Mouse (Mus musculus): ENCODE results near the gene Reps1. TPM values are rescaled to one million over a fixed set of nuclear protein-coding genes. Genes with fewer than 3 reads are reported as not detected.

Reps1 gene
- polyA plus RNA-seq, 1 experiment from 2014 or later, result 16.3 TPM

GRCm38 (mm10) chr10:18036849-18037248 is 18.8 kb upstream of the Reps1 start:
- Histone ChIP-seq H3K9me3 (no peaks in the 10 kb centered on the region), H3K36me3 (no peaks in the 10 kb centered on the region), H3K4me2 (replicated peaks) (no peak overlapping the region), H3K27ac (replicated peaks) (no peak overlapping the region), H3K4me3 (no peak overlapping the region), H3K9ac (replicated peaks) (no peak overlapping the region), H3K27me3 (no peaks in the 10 kb centered on the region), H3K4me1 (no peaks in the 10 kb centered on the region)
- 81% methylated on average over 5 of the region's 5 CpGs for WGBS
- ATAC-seq (replicated peaks), result no peak

GRCm38 (mm10) chr10:18046380-18046779 is 9.3 kb upstream of the Reps1 start:
- ATAC-seq (replicated peaks), result no peak
- no peaks in the 10 kb centered on the region for H3K9me3 ChIP-seq

GRCm38 (mm10) chr10:18047380-18048146 is 8.1 kb upstream of the Reps1 start:
- Histone ChIP-seq H3K9ac (replicated peaks) (no peak overlapping the region), H3K4me3 (no peak overlapping the region), H3K9me3 (no peaks in the 10 kb centered on the region), H3K4me2 (replicated peaks) (no peak overlapping the region), H3K27ac (replicated peaks) (no peak overlapping the region), H3K27me3 (no peaks in the 10 kb centered on the region), H3K36me3 (no peaks in the 10 kb centered on the region), H3K4me1 (no peaks in the 10 kb centered on the region)
- ATAC-seq (replicated peaks), result no peak
- WGBS, result 88% methylated on average over 10 of the region's 10 CpGs

More at GRCm38 (mm10) chr10:18046380-18046779, 9.3 kb upstream of the Reps1 start:
- Histone ChIP-seq H3K27me3 (no peaks in the 10 kb centered on the region), H3K4me3 (no peak overlapping the region), H3K9ac (replicated peaks) (no peak overlapping the region), H3K4me2 (replicated peaks) (no peak overlapping the region), H3K27ac (replicated peaks) (no peak overlapping the region), H3K36me3 (no peaks in the 10 kb centered on the region), H3K4me1 (no peaks in the 10 kb centered on the region)

- no peaks in the 10 kb centered on the region for H3K27me3 ChIP-seq
- H3K4me3 ChIP-seq, result peak overlapping the region; percentile 100
- ATAC-seq (replicated peaks), result peak; percentile 98
- no peaks in the 10 kb centered on the region for H3K36me3 ChIP-seq
- 2% methylated on average over 56 of the region's 61 CpGs for WGBS
- H3K9ac ChIP-seq (replicated peaks), result peak overlapping the region; percentile 98
- peaks cover 33% of the 10 kb centered on the region for H3K4me1 ChIP-seq
- H3K4me2 ChIP-seq (replicated peaks), result peak overlapping the region; percentile 75
- peak overlapping the region; percentile 94 for H3K27ac ChIP-seq (replicated peaks)
- no peaks in the 10 kb centered on the region for H3K9me3 ChIP-seq
Observed at GRCm38 (mm10) chr10:18055009-18055695, 509 bp upstream of the Reps1 start.

- H3K4me3 ChIP-seq, result peak overlapping the region; percentile 100
- H3K36me3 ChIP-seq, result no peaks in the 10 kb centered on the region
- no peaks in the 10 kb centered on the region for H3K9me3 ChIP-seq
- peak overlapping the region; percentile 94 for H3K27ac ChIP-seq (replicated peaks)
- peak overlapping the region; percentile 98 for H3K9ac ChIP-seq (replicated peaks)
- under 1% methylated on average over 8 of the region's 8 CpGs for WGBS
- peak overlapping the region; percentile 75 for H3K4me2 ChIP-seq (replicated peaks)
- no peaks in the 10 kb centered on the region for H3K27me3 ChIP-seq
- peaks cover 33% of the 10 kb centered on the region for H3K4me1 ChIP-seq
- ATAC-seq (replicated peaks), result no peak
Observed at GRCm38 (mm10) chr10:18056391-18056745, 707 bp downstream of the Reps1 start.

DNA sequence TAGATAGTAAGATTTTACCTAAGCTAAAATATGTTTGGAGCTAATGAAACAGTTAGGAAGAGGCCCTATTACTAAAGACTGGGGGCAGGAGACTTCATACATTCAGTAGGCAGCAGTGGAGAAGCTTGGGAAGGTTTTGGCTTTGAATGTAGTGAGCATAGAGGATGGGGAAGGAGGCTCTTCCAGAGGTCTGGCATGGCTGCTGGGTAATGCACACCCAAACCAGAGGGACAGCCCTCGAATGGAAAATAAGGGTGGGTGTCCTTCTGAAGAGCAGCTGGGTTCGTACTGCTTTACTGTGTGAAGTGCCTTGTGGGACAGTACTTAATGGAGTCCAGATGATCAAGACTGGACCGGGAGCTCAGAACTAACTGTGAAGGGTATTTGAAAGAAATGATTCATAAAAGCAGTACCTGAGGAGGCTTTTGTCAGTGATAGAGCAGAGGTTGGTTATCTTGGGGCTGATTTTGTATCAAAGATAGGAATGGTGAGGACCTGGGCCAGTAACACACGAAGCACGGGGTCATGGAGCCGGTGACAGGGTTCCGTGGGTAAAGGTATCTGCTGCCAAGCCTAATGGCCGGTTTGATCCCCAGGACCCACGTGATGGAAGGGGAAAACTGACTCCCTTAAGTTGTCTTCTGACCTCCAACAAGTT is 3.1 kb downstream of the Reps1 start:
- H3K9me3 ChIP-seq, result no peaks in the 10 kb centered on the region
- no peak for ATAC-seq (replicated peaks)
- H3K27me3 ChIP-seq, result no peaks in the 10 kb centered on the region
- H3K4me2 ChIP-seq (replicated peaks), result no peak overlapping the region
- peaks cover 33% of the 10 kb centered on the region for H3K4me1 ChIP-seq
- H3K9ac ChIP-seq (replicated peaks), result no peak overlapping the region
- H3K4me3 ChIP-seq, result no peak overlapping the region
- 95% methylated on average over 9 of the region's 9 CpGs for WGBS
- no peak overlapping the region for H3K27ac ChIP-seq (replicated peaks)
- no peaks in the 10 kb centered on the region for H3K36me3 ChIP-seq

DNA sequence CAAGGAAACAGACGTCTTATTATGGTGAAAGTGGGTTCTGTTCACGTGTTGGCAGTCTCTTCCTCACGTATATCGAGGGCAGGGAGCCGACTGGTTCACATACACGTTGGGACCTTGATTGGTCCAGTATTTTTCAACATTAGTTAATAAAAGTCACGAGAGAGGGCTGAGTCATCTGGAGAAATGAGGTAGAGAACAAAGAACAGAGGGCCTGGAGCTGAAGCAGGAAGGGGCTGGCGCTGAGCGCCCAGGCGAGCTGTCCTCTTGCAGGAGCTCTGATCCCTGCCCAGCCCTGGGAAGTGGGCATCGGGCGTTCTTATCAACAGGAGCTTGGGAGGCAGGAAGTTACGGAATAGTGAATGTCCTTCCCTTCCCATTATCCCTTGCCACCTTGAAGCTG is 4.1 kb downstream of the Reps1 start:
- WGBS, result 92% methylated on average over 13 of the region's 13 CpGs
- Histone ChIP-seq H3K4me1 (peaks cover 35% of the 10 kb centered on the region), H3K9ac (replicated peaks) (no peak overlapping the region), H3K27me3 (no peaks in the 10 kb centered on the region), H3K27ac (replicated peaks) (no peak overlapping the region), H3K4me2 (replicated peaks) (no peak overlapping the region), H3K9me3 (no peaks in the 10 kb centered on the region), H3K4me3 (no peak overlapping the region), H3K36me3 (no peaks in the 10 kb centered on the region)
- ATAC-seq (replicated peaks), result no peak

GRCm38 (mm10) chr10:18060778-18061177 is 5.1 kb downstream of the Reps1 start:
- no peak overlapping the region for H3K4me3 ChIP-seq
- no peak overlapping the region for H3K27ac ChIP-seq (replicated peaks)
- no peak overlapping the region for H3K4me2 ChIP-seq (replicated peaks)
- H3K4me1 ChIP-seq, result peaks cover 38% of the 10 kb centered on the region
- no peaks in the 10 kb centered on the region for H3K36me3 ChIP-seq
- ATAC-seq (replicated peaks), result no peak
- no peak overlapping the region for H3K9ac ChIP-seq (replicated peaks)
- H3K9me3 ChIP-seq, result no peaks in the 10 kb centered on the region
- no peaks in the 10 kb centered on the region for H3K27me3 ChIP-seq
- WGBS, result 83% methylated on average over 2 of the region's 2 CpGs

DNA sequence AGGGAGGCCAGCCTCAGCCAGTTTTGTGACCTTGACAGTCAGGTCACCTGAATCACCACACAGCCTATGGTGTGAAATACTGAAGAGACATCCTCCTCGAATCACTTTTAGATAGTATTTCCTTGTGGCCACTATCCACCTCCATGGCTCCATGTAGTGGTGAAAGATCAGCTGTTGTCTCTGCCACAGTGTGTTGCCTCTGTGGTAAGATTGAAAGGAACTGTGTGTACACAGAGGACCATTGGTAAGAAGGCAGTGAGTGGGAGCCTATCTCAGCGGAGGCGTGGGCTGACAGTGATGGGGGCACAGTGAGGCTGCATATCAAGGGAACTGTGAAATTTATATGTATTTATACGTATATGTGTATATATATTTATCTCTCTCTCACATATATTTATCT is 5.9 kb downstream of the Reps1 start:
- no peak overlapping the region for H3K27ac ChIP-seq (replicated peaks)
- 92% methylated on average over 4 of the region's 4 CpGs for whole genome bisulfite sequencing
- no peak overlapping the region for H3K9ac ChIP-seq (replicated peaks)
- no peaks in the 10 kb centered on the region for H3K9me3 ChIP-seq
- no peaks in the 10 kb centered on the region for H3K27me3 ChIP-seq
- no peak overlapping the region for H3K4me2 ChIP-seq (replicated peaks)
- peaks cover 37% of the 10 kb centered on the region for H3K4me1 ChIP-seq
- H3K36me3 ChIP-seq, result no peaks in the 10 kb centered on the region
- no peak for ATAC-seq (replicated peaks)
- no peak overlapping the region for H3K4me3 ChIP-seq

GRCm38 (mm10) chr10:18064606-18065228 is 9.1 kb downstream of the Reps1 start:
- peaks cover 21% of the 10 kb centered on the region for H3K4me1 ChIP-seq
- no peak overlapping the region for H3K9ac ChIP-seq (replicated peaks)
- H3K9me3 ChIP-seq, result no peaks in the 10 kb centered on the region
- no peak for ATAC-seq (replicated peaks)
- H3K27ac ChIP-seq (replicated peaks), result no peak overlapping the region
- H3K4me3 ChIP-seq, result no peak overlapping the region
- H3K36me3 ChIP-seq, result no peaks in the 10 kb centered on the region
- H3K4me2 ChIP-seq (replicated peaks), result no peak overlapping the region
- no peaks in the 10 kb centered on the region for H3K27me3 ChIP-seq
- 71% methylated on average over 7 of the region's 7 CpGs for WGBS

DNA sequence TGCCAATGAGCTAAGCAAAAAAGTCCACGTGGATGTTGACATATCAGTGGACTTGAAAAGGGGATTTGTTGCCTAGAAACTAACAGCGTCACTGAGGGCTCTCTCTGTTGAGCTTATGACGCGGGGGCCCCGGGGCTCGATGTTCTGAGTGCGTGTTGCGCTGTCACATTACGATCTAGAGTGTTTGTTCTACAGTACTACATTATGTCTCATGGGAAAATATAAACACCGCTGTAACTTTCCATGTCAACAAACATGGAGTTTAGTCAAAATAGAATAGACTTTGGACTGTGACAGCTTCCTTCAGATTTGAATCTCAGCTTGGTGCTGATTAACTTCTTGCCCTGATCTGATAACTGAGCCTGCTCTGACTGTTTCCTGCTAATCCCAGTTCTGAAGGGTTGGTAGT is 10.4 kb downstream of the Reps1 start:
- ATAC-seq (replicated peaks), result no peak
- no peaks in the 10 kb centered on the region for H3K9me3 ChIP-seq
- 73% methylated on average over 10 of the region's 10 CpGs for WGBS

More for the DNA sequence above, 10.4 kb downstream of the Reps1 start:
- H3K36me3 ChIP-seq, result no peaks in the 10 kb centered on the region
- no peak overlapping the region for H3K4me2 ChIP-seq (replicated peaks)
- H3K4me3 ChIP-seq, result no peak overlapping the region
- no peaks in the 10 kb centered on the region for H3K27me3 ChIP-seq
- no peak overlapping the region for H3K9ac ChIP-seq (replicated peaks)
- H3K4me1 ChIP-seq, result peaks cover 31% of the 10 kb centered on the region
- H3K27ac ChIP-seq (replicated peaks), result no peak overlapping the region

Data from forebrain, embryonic 15.5 days (tissue).